Mouse (Mus musculus): ENCODE measurements around the gene D17Wsu92e.

The D17Wsu92e gene

GRCm38 (mm10) chr17:27790015-27790414 is 30.4 kb downstream of the D17Wsu92e start:
- DNase-seq: no peak

- no peak for DNase-seq
Measured at GRCm38 (mm10) chr17:27788456-27789172, 31.8 kb downstream of the D17Wsu92e start.

- DNase-seq: no peak
Measured at GRCm38 (mm10) chr17:27783567-27783966, 36.9 kb downstream of the D17Wsu92e start.

GRCm38 (mm10) chr17:27781059-27781687 is 39.3 kb downstream of the D17Wsu92e start:
- no peak for DNase-seq

GRCm38 (mm10) chr17:27779755-27780154 is 40.7 kb downstream of the D17Wsu92e start:
- DNase-seq: no peak

- DNase-seq: no peak
Measured at GRCm38 (mm10) chr17:27778671-27779355, 41.6 kb downstream of the D17Wsu92e start.

GRCm38 (mm10) chr17:27777823-27778222 is 42.6 kb downstream of the D17Wsu92e start:
- DNase-seq: no peak

- no peak for DNase-seq
Measured at GRCm38 (mm10) chr17:27774198-27774597, 46.2 kb downstream of the D17Wsu92e start.

GRCm38 (mm10) chr17:27771616-27772015 is 48.8 kb downstream of the D17Wsu92e start:
- DNase-seq: no peak

GRCm38 (mm10) chr17:27768817-27769542 is 51.5 kb downstream of the D17Wsu92e start:
- DNase-seq: peak; percentile 54

GRCm38 (mm10) chr17:27767543-27767942 is 52.9 kb downstream of the D17Wsu92e start:
- no peak for DNase-seq

GRCm38 (mm10) chr17:27767120-27767519 is 53.3 kb downstream of the D17Wsu92e start:
- DNase-seq: no peak

GRCm38 (mm10) chr17:27765066-27765465 is 55.4 kb downstream of the D17Wsu92e start:
- DNase-seq: no peak

- DNase-seq: no peak
Measured at GRCm38 (mm10) chr17:27764453-27764852, 56.0 kb downstream of the D17Wsu92e start.

- no peak for DNase-seq
Measured at GRCm38 (mm10) chr17:27762884-27763283, 57.6 kb downstream of the D17Wsu92e start.

- DNase-seq: peak; percentile 61
Measured at GRCm38 (mm10) chr17:27761639-27762336, 58.7 kb downstream of the D17Wsu92e start.

- DNase-seq: no peak
Measured at GRCm38 (mm10) chr17:27760169-27760568, 60.3 kb downstream of the D17Wsu92e start.

GRCm38 (mm10) chr17:27751314-27752202 is 68.9 kb downstream of the D17Wsu92e start:
- DNase-seq: no peak

- no peak for DNase-seq
Measured at GRCm38 (mm10) chr17:27750451-27750942, 70.0 kb downstream of the D17Wsu92e start.

- no peak for DNase-seq
Measured at GRCm38 (mm10) chr17:27748123-27748522, 72.3 kb downstream of the D17Wsu92e start.

GRCm38 (mm10) chr17:27746446-27746845 is 74.0 kb downstream of the D17Wsu92e start:
- DNase-seq: no peak

Data from thymus, postnatal 25 days (tissue).